11 mouse cellular contexts compared by ENCODE assay signal in the genomic region with DNA sequence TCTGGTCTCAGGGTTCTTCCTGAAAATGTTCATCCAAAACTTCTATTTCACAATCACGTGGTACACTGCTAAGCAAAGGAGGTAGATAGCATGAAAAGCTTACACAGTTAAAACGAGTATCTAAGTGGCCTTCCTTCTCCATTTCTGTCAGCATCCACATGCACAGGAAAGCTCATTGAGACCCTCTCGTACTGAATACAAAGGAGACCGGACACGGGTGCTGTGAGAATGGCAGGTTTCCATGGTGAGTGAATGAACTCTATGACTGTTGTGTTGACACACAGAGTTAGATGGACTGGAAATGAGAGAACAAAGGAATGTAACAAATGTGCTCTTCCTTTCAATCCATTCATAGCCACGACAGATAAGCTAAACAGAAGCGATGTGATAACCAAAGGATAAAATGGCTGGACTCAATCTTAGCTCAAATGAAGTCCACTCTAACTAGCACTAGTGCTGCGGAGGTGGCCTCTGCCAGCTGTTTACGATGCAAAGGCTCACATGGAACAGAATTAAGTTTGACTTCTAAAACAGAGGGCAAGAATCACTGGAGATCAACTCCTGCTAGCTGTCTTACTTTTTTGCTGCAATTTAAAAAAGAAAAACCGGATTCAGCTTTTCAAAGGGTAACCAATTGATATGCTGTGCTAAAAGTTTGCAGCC.
DNase-seq lines count a peak whose midpoint lies in the region; ATAC-seq and TF ChIP-seq lines count a peak whose summit lies in the region.
"Had no signal": no experiment of that assay in that cellular context is flagged by ENCODE, and none has a peak within 500 bp of the region (broad histone marks: within the 10 kb centered on the region; RNA-seq: fewer than 3 reads in every experiment).

No protein-coding gene starts in this region.

- peak overlapping the region; percentile 48 for H3K27ac ChIP-seq in lung, embryonic 14.5 days (ENCODE audit: low read depth)
- H3K27ac ChIP-seq in forebrain, embryonic 11.5 days (ENCODE audit: low read depth, low read length): no peak overlapping the region
- H3K27ac ChIP-seq in limb, embryonic 13.5 days: peak overlapping the region; percentile 96
- H3K27ac ChIP-seq: layer of hippocampus, adult 2 months had no signal

- H3K36me3 ChIP-seq in lung, embryonic 14.5 days (ENCODE audit: insufficient read depth): no peaks in the 10 kb centered on the region
- H3K36me3 ChIP-seq in forebrain, embryonic 11.5 days (ENCODE audit: control insufficient read depth, insufficient read depth, low read length): no peaks in the 10 kb centered on the region
- H3K36me3 ChIP-seq in limb, embryonic 13.5 days: no peaks in the 10 kb centered on the region

- H3K9ac ChIP-seq in lung, embryonic 14.5 days: no peak overlapping the region
- H3K9ac ChIP-seq in forebrain, embryonic 11.5 days (ENCODE audit: low read length): no peak overlapping the region
- H3K9ac ChIP-seq in limb, embryonic 13.5 days: no peak overlapping the region; the same call in 1 of the 2 replicates

- H3K4me3 ChIP-seq in lung, embryonic 14.5 days (ENCODE audit: low read depth, low read length): no peak overlapping the region
- no peak overlapping the region for H3K4me3 ChIP-seq in forebrain, embryonic 11.5 days (ENCODE audit: low read depth, low read length)
- no peak overlapping the region for H3K4me3 ChIP-seq in limb, embryonic 13.5 days
- H3K4me3 ChIP-seq: layer of hippocampus, adult 2 months had no signal

- no peak for TF ChIP-seq CTCF in lung, embryonic 14.5 days (IDR thresholded peaks at IDR 0.05; ENCODE audit: low read depth)

- H3K4me2 ChIP-seq in lung, embryonic 14.5 days: no peak overlapping the region
- H3K4me2 ChIP-seq in forebrain, embryonic 11.5 days (ENCODE audit: low read depth, low read length, severe bottlenecking): peak overlapping the region; percentile 0; the same call in 1 of the 2 replicates
- peak overlapping the region; percentile 10; the same call in 1 of the 2 replicates for H3K4me2 ChIP-seq in limb, embryonic 13.5 days (replicated peaks)

- peaks cover 22% of the 10 kb centered on the region for H3K4me1 ChIP-seq in lung, embryonic 14.5 days (ENCODE audit: insufficient read depth)
- 0 out of 2 replicates have a peak, but pooled peaks cover 1% of the 10 kb centered on the region for H3K4me1 ChIP-seq in forebrain, embryonic 11.5 days (replicated peaks; ENCODE audit: control insufficient read depth, insufficient read depth, low read length)
- peaks cover 61% of the 10 kb centered on the region for H3K4me1 ChIP-seq in limb, embryonic 13.5 days

- DNase-seq in lung, embryonic 14.5 days: peak; percentile 27
- DNase-seq in lung, postnatal 10 days: no peak
- DNase-seq in forebrain, embryonic 11.5 days (ENCODE audit: low spot score): no peak
- DNase-seq in retina, postnatal 1 day: peak; percentile 80
- no peak for DNase-seq in ovary, adult 18-20 months (ENCODE audit: low spot score)
- DNase-seq in cerebellum, adult 18-20 months: no peak
- DNase-seq in frontal cortex, postnatal 14 days (ENCODE audit: low spot score in 2 of 2): no peak
- DNase-seq: adrenal gland, adult 2 months; thymus, postnatal 36 days had no signal

- H3K9me3 ChIP-seq in lung, embryonic 14.5 days (ENCODE audit: low read depth, low read length): no peaks in the 10 kb centered on the region
- H3K9me3 ChIP-seq in forebrain, embryonic 11.5 days (ENCODE audit: control insufficient read depth, low read length): no peaks in the 10 kb centered on the region
- no peaks in the 10 kb centered on the region for H3K9me3 ChIP-seq in limb, embryonic 13.5 days

- ATAC-seq in lung, embryonic 14.5 days (ENCODE audit: insufficient read depth): no peak
- peak; percentile 70 for ATAC-seq in forebrain, embryonic 11.5 days (replicated peaks; ENCODE audit: low FRiP score)
- no peak for ATAC-seq in limb, embryonic 13.5 days (ENCODE audit: low FRiP score, low read depth)

- 27% methylated on average over 10 of the region's 10 CpGs for WGBS in lung, embryonic 14.5 days
- 25% methylated on average over 10 of the region's 10 CpGs for WGBS in forebrain, embryonic 11.5 days
- 58% methylated on average over 10 of the region's 10 CpGs for WGBS in limb, embryonic 13.5 days

- no peaks in the 10 kb centered on the region for H3K27me3 ChIP-seq in lung, embryonic 14.5 days (ENCODE audit: insufficient read depth, low read length)
- H3K27me3 ChIP-seq in forebrain, embryonic 11.5 days (ENCODE audit: control insufficient read depth, insufficient read depth, low read length): no peaks in the 10 kb centered on the region
- no peaks in the 10 kb centered on the region for H3K27me3 ChIP-seq in limb, embryonic 13.5 days

Comparison
In these comparisons a context has a peak if more than half of its experiments do, and no peak if none do; other contexts are left out.
1. DNase-seq: peak in lung, embryonic 14.5 days (single experiment) and retina, postnatal 1 day (single experiment); none in lung, postnatal 10 days (single experiment), forebrain, embryonic 11.5 days (single experiment), ovary, adult 18-20 months (single experiment), cerebellum, adult 18-20 months (0 of 2) and frontal cortex, postnatal 14 days (0 of 2).